ENCODE assay signal across 16 mouse cellular contexts in genomic region chr9:71230011-71230410, GRCm38 (mm10).
"Had no signal": no experiment of that assay in that cellular context is flagged by ENCODE, and none has a peak within 500 bp of the region (broad histone marks: within the 10 kb centered on the region; RNA-seq: fewer than 3 reads in every experiment).

No protein-coding gene starts in this region.

- H3K4me3 ChIP-seq: liver, embryonic 13.5 days; neural tube, embryonic 12.5 days; stomach, embryonic 15.5 days had no signal

- ATAC-seq: intestine, postnatal 0 days had no signal

- H3K4me2 ChIP-seq: liver, embryonic 13.5 days; neural tube, embryonic 12.5 days; stomach, embryonic 15.5 days had no signal

- H3K27me3 ChIP-seq: stomach, embryonic 15.5 days had no signal

- H3K9ac ChIP-seq: liver, embryonic 13.5 days; neural tube, embryonic 12.5 days; stomach, embryonic 15.5 days had no signal

- H3K36me3 ChIP-seq: liver, embryonic 13.5 days; neural tube, embryonic 12.5 days; stomach, embryonic 15.5 days had no signal

- H3K27ac ChIP-seq: liver, embryonic 13.5 days; neural tube, embryonic 12.5 days; stomach, embryonic 15.5 days had no signal

- H3K4me1 ChIP-seq: liver, embryonic 13.5 days; neural tube, embryonic 12.5 days had no signal

- DNase-seq: kidney, adult 2 months; kidney, postnatal 14 days; kidney, postnatal 4 days; left cerebral cortex, postnatal 4 days; liver, embryonic 13.5 days; lung, adult 2 months; lung, postnatal 14 days; lung, postnatal 4 days; midbrain, embryonic 14.5 days; retina, postnatal 1 day; right cerebral cortex, postnatal 25 days; spleen, adult 18-20 months; thymus, postnatal 25 days had no signal

- H3K9me3 ChIP-seq: liver, embryonic 13.5 days; neural tube, embryonic 12.5 days; stomach, embryonic 15.5 days had no signal
